Mouse (Mus musculus) fibroblast of lung, adult 2 months (primary cell): ENCODE results near the gene Pick1.

Experiments
- DNase-seq: peaks from one replicate; pipeline ENCODE4 v3.0.0-alpha.2; 2011; ENCODE audit warnings: low read depth

Gene Pick1

GRCm38 (mm10) chr15:79271124-79271746, 42.3 kb downstream of the Pick1 start:
- DNase-seq: no peak

GRCm38 (mm10) chr15:79273020-79273419, 44.0 kb downstream of the Pick1 start:
- DNase-seq: no peak

- DNase-seq: no peak
Measured at GRCm38 (mm10) chr15:79277728-79278127, 48.8 kb downstream of the Pick1 start.

- DNase-seq: no peak
Measured at GRCm38 (mm10) chr15:79280209-79280608, 51.2 kb downstream of the Pick1 start.

GRCm38 (mm10) chr15:79280850-79281249, 51.9 kb downstream of the Pick1 start:
- no peak for DNase-seq

- DNase-seq: no peak
Measured at GRCm38 (mm10) chr15:79281389-79281788, 52.4 kb downstream of the Pick1 start.

- DNase-seq: no peak
Measured at GRCm38 (mm10) chr15:79282434-79282833, 53.5 kb downstream of the Pick1 start.

- no peak for DNase-seq
Measured at GRCm38 (mm10) chr15:79283371-79283770, 54.4 kb downstream of the Pick1 start.

- DNase-seq: no peak
Measured at GRCm38 (mm10) chr15:79285399-79285798, 56.4 kb downstream of the Pick1 start, which contains the start of gene Baiap2l2. TSS of gene Baiap2l2 (minus strand) at chr15:79285537.

- no peak for DNase-seq
Measured at GRCm38 (mm10) chr15:79286141-79286540, 57.2 kb downstream of the Pick1 start.

GRCm38 (mm10) chr15:79287091-79287490, 58.1 kb downstream of the Pick1 start:
- DNase-seq: no peak

- DNase-seq: no peak
Measured at GRCm38 (mm10) chr15:79288387-79288786, 59.4 kb downstream of the Pick1 start.

- no peak for DNase-seq
Measured at GRCm38 (mm10) chr15:79289441-79289840, 60.5 kb downstream of the Pick1 start.

GRCm38 (mm10) chr15:79290340-79290739, 61.4 kb downstream of the Pick1 start:
- no peak for DNase-seq

GRCm38 (mm10) chr15:79292779-79293178, 63.8 kb downstream of the Pick1 start:
- no peak for DNase-seq

- no peak for DNase-seq
Measured at GRCm38 (mm10) chr15:79298553-79298952, 69.6 kb downstream of the Pick1 start.
